Mouse (Mus musculus) right cerebral cortex, adult 18-20 months (tissue): ENCODE results near the gene Bik.

ENCODE experiments used
- DNase-seq: peaks from one replicate; pipeline ENCODE4 v3.0.0; 2022; ENCODE audit warnings: mixed read lengths

Gene Bik

GRCm38 (mm10) chr15:83592260-83593188 lies 65.9 kb downstream of the Bik start:
- no peak for DNase-seq

DNA sequence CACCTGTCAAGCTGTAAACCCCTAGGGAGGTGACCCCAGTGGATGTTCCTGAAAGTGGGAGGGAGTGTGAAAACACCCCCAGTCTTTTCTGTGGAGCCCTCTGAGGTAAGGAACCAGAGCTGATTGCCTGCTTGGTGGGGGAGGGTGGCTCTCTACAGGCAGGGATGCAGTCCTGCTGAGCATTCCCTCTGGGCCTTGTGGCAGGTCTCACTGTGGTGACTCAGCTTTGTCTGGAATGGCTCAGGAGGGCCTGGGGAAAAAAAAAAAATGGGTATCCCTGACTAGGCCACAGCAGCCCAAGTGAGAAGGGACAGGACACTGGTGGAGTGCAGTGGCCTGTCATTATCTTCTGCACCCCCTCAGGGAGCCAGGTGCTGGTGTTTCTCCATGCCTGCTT lies 66.5 kb downstream of the Bik start:
- DNase-seq, result no peak

- DNase-seq, result no peak
Observed at GRCm38 (mm10) chr15:83593702-83594512, 67.2 kb downstream of the Bik start.
